Mouse (Mus musculus): ENCODE data around the gene Prkag3. TPM values are rescaled to one million over a fixed set of nuclear protein-coding genes. Genes with fewer than 3 reads are reported as not detected.

Prkag3 gene
- polyA plus RNA-seq, 1 experiment, result 0.06 TPM

DNA sequence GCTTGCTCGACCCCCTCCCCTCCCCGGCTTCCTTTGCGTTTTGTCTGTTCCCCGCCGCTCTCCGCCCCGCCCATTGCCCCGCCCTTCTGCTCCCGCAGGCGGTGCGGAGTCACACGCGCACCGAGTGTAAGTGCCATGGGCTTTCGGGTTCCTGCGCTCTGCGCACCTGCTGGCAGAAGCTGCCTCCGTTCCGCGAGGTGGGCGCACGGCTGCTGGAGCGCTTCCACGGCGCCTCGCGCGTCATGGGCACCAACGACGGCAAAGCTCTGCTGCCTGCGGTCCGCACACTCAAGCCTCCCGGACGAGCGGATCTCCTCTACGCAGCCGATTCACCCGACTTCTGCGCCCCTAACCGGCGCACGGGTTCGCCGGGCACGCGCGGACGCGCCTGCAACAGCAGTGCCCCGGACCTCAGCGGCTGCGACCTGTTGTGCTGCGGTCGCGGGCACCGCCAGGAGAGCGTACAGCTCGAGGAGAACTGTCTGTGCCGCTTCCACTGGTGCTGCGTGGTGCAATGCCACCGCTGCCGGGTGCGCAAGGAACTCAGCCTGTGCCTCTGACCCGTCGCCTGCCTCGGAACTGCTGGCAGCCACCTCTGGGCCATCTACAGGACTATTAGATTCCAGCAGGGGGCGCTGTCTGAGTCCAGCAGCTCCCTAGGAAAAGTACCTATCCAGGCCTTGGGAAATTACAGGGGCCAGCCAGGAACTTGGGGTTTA, 35.2 kb upstream of the Prkag3 start:
- H3K4me1 ChIP-seq (ENCODE audit: control insufficient read depth, insufficient read depth, low read length), result no peaks in the 10 kb centered on the region
- TF ChIP-seq POLR2A (IDR thresholded peaks at IDR 0.05; ENCODE audit: extremely low read depth, insufficient read depth, low read length) (no peak), CTCF (IDR thresholded peaks at IDR 0.05; ENCODE audit: extremely low read depth, insufficient read depth, low read length) (peak; percentile 26)
- peak overlapping the region; percentile 19; the same call in 1 of the 2 replicates for H3K4me3 ChIP-seq (ENCODE audit: insufficient read depth, low read length)
- no peak overlapping the region for H3K27ac ChIP-seq (ENCODE audit: insufficient read depth, low read length)

DNA sequence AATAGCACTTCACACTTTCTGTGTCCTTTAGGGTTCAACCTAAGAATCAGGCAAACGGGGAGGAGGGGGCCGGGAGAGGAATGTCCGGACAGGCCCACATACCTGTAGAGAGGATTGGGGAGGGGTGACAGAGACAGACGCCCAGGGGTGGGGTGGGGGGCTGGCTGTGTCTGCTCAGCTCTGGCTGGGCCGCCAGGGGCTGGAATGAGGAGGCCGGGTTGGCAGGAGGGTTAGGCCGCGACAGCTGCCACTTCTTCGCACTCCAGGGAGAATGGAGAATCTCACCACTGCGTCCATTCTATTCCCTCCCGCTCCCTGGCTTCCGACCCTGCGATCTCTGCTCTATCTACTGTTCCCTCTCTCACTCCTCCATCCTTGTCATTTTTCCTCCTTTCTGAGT, 34.5 kb upstream of the Prkag3 start:
- TF ChIP-seq POLR2A (IDR thresholded peaks at IDR 0.05; ENCODE audit: extremely low read depth, insufficient read depth, low read length), result no peak
- no peak for TF ChIP-seq CTCF (IDR thresholded peaks at IDR 0.05; ENCODE audit: extremely low read depth, insufficient read depth, low read length)
- H3K27ac ChIP-seq (ENCODE audit: insufficient read depth, low read length), result no peak overlapping the region
- H3K4me1 ChIP-seq (ENCODE audit: control insufficient read depth, insufficient read depth, low read length), result no peaks in the 10 kb centered on the region
- peak overlapping the region; percentile 19; the same call in 1 of the 2 replicates for H3K4me3 ChIP-seq (ENCODE audit: insufficient read depth, low read length)

DNA sequence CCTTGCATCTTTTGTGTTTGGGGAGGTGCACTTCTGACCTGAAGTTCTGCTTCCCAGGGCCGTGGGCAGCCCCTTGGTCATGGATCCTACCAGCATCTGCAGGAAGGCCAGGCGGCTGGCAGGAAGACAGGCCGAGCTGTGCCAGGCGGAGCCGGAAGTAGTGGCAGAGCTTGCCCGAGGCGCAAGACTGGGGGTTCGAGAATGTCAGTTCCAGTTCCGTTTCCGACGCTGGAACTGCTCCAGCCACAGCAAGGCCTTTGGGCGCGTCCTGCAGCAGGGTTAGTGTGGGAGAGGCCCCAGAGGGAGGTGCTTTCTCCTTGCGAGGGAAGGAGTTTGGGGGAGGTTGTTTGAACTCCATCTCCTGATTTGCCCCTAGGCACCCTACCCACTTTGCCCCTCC, 33.0 kb upstream of the Prkag3 start:
- TF ChIP-seq CTCF (IDR thresholded peaks at IDR 0.05; ENCODE audit: extremely low read depth, insufficient read depth, low read length) (no peak), POLR2A (IDR thresholded peaks at IDR 0.05; ENCODE audit: extremely low read depth, insufficient read depth, low read length) (no peak)
- no peak overlapping the region for H3K4me3 ChIP-seq (ENCODE audit: insufficient read depth, low read length)
- no peak overlapping the region for H3K27ac ChIP-seq (ENCODE audit: insufficient read depth, low read length)
- H3K4me1 ChIP-seq (ENCODE audit: control insufficient read depth, insufficient read depth, low read length), result no peaks in the 10 kb centered on the region

DNA sequence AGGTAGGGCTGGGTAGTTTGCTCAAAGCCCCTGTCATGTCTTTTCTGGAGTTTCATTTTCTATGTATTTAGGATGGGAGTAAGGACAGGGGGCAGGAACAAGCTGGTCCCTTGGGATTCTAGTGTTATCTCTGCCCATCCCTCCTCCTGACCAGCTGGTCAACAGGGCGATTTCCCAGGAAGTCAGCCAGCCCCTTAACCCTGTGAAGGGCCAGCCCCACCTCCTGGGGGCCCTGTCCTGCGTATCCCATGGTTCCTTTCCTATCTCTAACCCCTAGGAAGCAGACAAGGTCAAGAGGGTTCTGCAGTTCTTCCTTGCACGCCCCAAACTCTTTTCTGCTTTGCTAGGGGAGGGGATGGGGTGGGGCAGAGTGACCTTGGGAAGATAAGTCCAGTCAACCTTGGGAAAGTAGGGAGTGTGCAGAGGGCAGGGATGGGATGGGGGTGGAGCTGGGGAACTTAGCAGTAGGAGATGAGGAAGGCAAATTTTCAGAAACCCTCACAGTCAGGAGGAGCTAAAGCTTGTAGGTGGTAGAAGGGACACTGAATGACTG, 30.0 kb upstream of the Prkag3 start:
- H3K4me3 ChIP-seq (ENCODE audit: insufficient read depth, low read length), result no peak overlapping the region
- TF ChIP-seq POLR2A (IDR thresholded peaks at IDR 0.05; ENCODE audit: extremely low read depth, insufficient read depth, low read length) (no peak), CTCF (IDR thresholded peaks at IDR 0.05; ENCODE audit: extremely low read depth, insufficient read depth, low read length) (no peak)

DNA sequence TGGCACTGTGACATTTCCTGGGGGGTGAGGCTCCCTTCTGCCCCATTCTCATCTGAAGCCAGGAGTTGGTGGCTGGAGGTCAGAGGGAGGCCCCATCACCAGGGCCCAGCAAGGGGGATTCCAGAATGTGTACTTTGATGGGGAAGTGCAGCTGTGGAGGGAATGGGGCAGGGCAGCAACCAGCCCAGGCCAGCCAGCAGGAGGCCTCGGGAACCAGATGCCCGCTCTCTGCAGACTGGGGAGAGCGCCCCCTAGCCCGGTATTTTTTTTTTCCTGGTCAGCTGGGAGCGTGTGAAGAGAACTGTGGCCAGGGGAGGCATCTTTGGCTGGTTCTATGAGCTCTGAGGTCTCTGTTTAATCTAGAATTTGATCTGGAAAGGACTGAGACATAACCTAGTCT, 26.8 kb upstream of the Prkag3 start:
- Histone ChIP-seq H3K4me3 (ENCODE audit: insufficient read depth, low read length) (no peak overlapping the region), H3K27ac (ENCODE audit: insufficient read depth, low read length) (no peak overlapping the region), H3K4me1 (ENCODE audit: control insufficient read depth, insufficient read depth, low read length) (0 out of 2 replicates have a peak, but pooled peaks cover 2% of the 10 kb centered on the region)
- TF ChIP-seq POLR2A (IDR thresholded peaks at IDR 0.05; ENCODE audit: extremely low read depth, insufficient read depth, low read length) (no peak), CTCF (IDR thresholded peaks at IDR 0.05; ENCODE audit: extremely low read depth, insufficient read depth, low read length) (no peak)

More for the DNA sequence above, 30.0 kb upstream of the Prkag3 start:
- H3K4me1 ChIP-seq (ENCODE audit: control insufficient read depth, insufficient read depth, low read length), result no peaks in the 10 kb centered on the region
- H3K27ac ChIP-seq (ENCODE audit: insufficient read depth, low read length), result no peak overlapping the region

DNA sequence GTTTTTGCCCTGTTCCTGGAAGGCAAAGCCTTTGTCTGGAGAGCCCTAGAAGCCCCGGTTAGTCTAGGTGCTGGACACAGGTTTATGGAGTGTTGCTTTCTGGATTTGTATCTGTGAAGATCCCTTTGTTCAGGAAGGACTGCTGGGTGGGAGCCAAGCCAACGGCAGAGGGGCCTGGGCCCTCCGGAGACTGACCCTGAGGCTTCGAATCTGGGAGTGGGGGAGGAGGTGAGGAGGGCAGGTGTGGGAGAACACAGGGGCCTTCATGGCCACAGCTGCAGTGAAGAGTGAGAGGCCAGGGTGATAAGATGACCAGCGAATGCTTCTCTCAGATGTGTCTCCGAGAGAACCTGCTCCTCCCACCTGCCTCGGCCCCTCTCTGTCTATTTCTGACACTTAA, 25.0 kb upstream of the Prkag3 start:
- no peak for TF ChIP-seq POLR2A (IDR thresholded peaks at IDR 0.05; ENCODE audit: extremely low read depth, insufficient read depth, low read length)
- Histone ChIP-seq H3K4me1 (ENCODE audit: control insufficient read depth, insufficient read depth, low read length) (0 out of 2 replicates have a peak, but pooled peaks cover 2% of the 10 kb centered on the region), H3K4me3 (ENCODE audit: insufficient read depth, low read length) (no peak overlapping the region), H3K27ac (ENCODE audit: insufficient read depth, low read length) (no peak overlapping the region)

DNA sequence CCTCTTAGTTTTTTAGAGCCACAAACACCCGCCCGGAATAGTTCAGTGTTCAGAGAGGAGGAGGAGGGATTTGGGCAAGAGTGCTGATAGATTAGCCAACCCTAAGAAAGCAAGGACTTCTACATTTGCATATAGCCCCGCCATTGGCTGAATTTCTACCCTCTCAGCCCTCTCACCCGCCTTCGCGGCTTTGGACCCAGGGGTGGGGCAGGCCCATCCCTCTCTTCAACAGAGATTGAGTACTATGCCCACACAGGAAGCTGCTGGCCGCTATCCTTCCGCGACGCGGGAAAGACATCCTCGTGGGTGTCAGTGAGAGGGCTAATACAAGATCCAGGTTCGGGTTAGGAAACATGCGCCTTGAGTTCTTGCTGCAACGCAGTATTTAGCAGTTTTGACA, 24.1 kb upstream of the Prkag3 start:
- no peak overlapping the region for H3K4me3 ChIP-seq (ENCODE audit: insufficient read depth, low read length)
- TF ChIP-seq POLR2A (IDR thresholded peaks at IDR 0.05; ENCODE audit: extremely low read depth, insufficient read depth, low read length) (no peak), CTCF (IDR thresholded peaks at IDR 0.05; ENCODE audit: extremely low read depth, insufficient read depth, low read length) (no peak)
- H3K4me1 ChIP-seq (ENCODE audit: control insufficient read depth, insufficient read depth, low read length), result 0 out of 2 replicates have a peak, but pooled peaks cover 2% of the 10 kb centered on the region
- H3K27ac ChIP-seq (ENCODE audit: insufficient read depth, low read length), result no peak overlapping the region

DNA sequence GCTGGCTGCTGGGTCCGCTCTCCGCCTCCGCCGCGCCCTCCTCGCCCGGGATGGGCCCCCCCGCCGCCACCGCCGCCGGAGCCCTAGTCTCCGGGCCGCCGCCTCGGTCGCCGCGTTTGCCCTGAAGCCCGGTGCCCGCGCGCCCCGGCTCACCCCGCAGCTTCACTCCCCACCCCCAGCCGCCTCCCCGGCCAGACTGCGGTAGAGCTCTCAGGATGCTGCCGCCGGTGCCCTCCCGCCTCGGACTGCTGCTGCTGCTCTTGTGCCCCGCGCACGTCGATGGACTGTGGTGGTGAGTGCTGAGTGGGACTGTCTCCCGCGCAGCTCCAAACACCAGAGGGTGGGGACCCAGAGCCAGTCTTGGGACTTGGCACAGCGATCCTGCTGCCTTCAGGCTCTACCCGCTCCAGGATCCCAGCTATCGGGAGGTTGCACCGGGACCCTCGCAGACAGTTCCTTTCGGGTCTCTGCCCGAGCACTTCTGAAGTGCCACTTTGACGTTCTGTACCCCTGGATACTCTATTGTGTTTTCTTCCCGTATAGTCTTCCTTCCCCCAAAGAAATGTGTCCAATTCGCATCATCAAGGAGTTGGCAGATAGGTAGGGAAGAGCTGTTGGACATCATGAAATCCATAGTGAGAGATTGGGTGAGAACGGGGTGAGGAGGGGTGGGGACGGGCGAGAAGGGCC, 23.1 kb upstream of the Prkag3 start:
- Histone ChIP-seq H3K27ac (ENCODE audit: insufficient read depth, low read length) (no peak overlapping the region), H3K4me1 (ENCODE audit: control insufficient read depth, insufficient read depth, low read length) (0 out of 2 replicates have a peak, but pooled peaks cover 2% of the 10 kb centered on the region), H3K4me3 (ENCODE audit: insufficient read depth, low read length) (peak overlapping the region; percentile 30; the same call in 1 of the 2 replicates)
- TF ChIP-seq CTCF (IDR thresholded peaks at IDR 0.05; ENCODE audit: extremely low read depth, insufficient read depth, low read length), result no peak
- TF ChIP-seq POLR2A (IDR thresholded peaks at IDR 0.05; ENCODE audit: extremely low read depth, insufficient read depth, low read length), result no peak

DNA sequence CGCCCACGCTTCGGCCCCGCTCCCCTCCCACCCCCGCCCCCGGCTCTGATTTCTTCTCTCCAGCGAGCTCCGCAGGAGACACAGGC, 22.7 kb upstream of the Prkag3 start, which contains the start of gene Wnt6:
TSS of gene Wnt6 (plus strand) at position 48 of the 86 bp plus-strand sequence.
- H3K4me3 ChIP-seq (ENCODE audit: insufficient read depth, low read length), result peak within 1 kb of the TSS; percentile 30; the same call in 1 of the 2 replicates
- TF ChIP-seq POLR2A (IDR thresholded peaks at IDR 0.05; ENCODE audit: extremely low read depth, insufficient read depth, low read length), result no peak
- TF ChIP-seq CTCF (IDR thresholded peaks at IDR 0.05; ENCODE audit: extremely low read depth, insufficient read depth, low read length), result no peak
- 0 out of 2 replicates have a peak, but pooled peaks cover 2% of the 10 kb centered on the region for H3K4me1 ChIP-seq (ENCODE audit: control insufficient read depth, insufficient read depth, low read length)
- H3K27ac ChIP-seq (ENCODE audit: insufficient read depth, low read length), result no peak within 1 kb of the TSS

DNA sequence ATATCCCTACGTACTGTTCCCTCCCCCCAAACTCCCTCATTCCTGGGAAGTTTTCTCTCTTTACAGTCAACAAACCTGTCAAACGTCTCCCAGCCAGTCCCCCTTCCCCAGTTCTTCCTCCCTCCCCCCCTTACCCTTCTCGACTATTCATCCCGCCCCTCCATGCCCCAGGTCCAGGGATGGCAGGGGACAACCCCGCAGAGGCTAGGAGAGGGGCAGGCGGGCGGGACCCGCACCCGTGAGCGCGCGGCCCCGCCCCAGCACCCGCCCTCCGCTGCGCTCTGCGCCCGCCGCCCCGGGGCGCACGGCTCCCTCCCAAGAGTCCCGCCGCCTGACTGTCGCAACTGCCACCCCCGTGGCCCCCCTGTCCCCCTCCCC, 22.4 kb upstream of the Prkag3 start:
- TF ChIP-seq POLR2A (IDR thresholded peaks at IDR 0.05; ENCODE audit: extremely low read depth, insufficient read depth, low read length) (no peak), CTCF (IDR thresholded peaks at IDR 0.05; ENCODE audit: extremely low read depth, insufficient read depth, low read length) (no peak)
- H3K4me3 ChIP-seq (ENCODE audit: insufficient read depth, low read length), result no peak overlapping the region; the same call in 1 of the 2 replicates
- no peak overlapping the region for H3K27ac ChIP-seq (ENCODE audit: insufficient read depth, low read length)
- 0 out of 2 replicates have a peak, but pooled peaks cover 2% of the 10 kb centered on the region for H3K4me1 ChIP-seq (ENCODE audit: control insufficient read depth, insufficient read depth, low read length)

Measured in cortical plate, adult 2 months (tissue).